Mouse (Mus musculus) lung, embryonic 16.5 days (tissue): Measurements from ENCODE around the gene Trp63. TPM values are rescaled to one million over a fixed set of nuclear protein-coding genes. Genes with fewer than 3 reads are reported as not detected.

Source experiments
- ATAC-seq: fragments of 200-750 bp; cut with Nextera tagmentation; 2 replicates; pipeline ENCODE4 v1.8.0; 2017; ENCODE audit warnings: low read depth, mild to moderate bottlenecking, moderate library complexity
- H3K27ac ChIP-seq: fragments of 300-500 bp; sonication (generic); 2 replicates; pipeline ENCODE4 v1.5.1; 2014; ENCODE audit warnings: mild to moderate bottlenecking, control low read depth, low read length
- H3K27me3 ChIP-seq: fragments of 300-500 bp; sonication (generic); 2 replicates; pipeline ENCODE4 v1.6.1; 2014; ENCODE audit warnings: low read depth, low read length, mixed read lengths; ENCODE audit not compliant: control insufficient read depth, insufficient read depth
- H3K36me3 ChIP-seq: fragments of 300-500 bp; sonication (generic); 2 replicates; pipeline ENCODE4 v1.6.1; 2014; ENCODE audit warnings: low read length; ENCODE audit not compliant: control insufficient read depth, insufficient read depth
- H3K4me1 ChIP-seq: fragments of 300-500 bp; sonication (generic); replicated peaks from 2 replicates; pipeline ENCODE4 v1.6.1; 2014; ENCODE audit warnings: low read length, mixed read lengths; ENCODE audit not compliant: control insufficient read depth, insufficient read depth
- H3K4me2 ChIP-seq: fragments of 300-500 bp; sonication (generic); 2 replicates; pipeline ENCODE4 v1.6.1; 2014; ENCODE audit warnings: low read depth, low read length, control low read depth
- H3K4me3 ChIP-seq: fragments of 300-500 bp; sonication (generic); 2 replicates; pipeline ENCODE4 v1.5.1; 2014; ENCODE audit warnings: mild to moderate bottlenecking, low read length, control low read depth
- H3K9ac ChIP-seq: fragments of 300-500 bp; sonication (generic); 2 replicates; pipeline ENCODE4 v1.6.1; 2014; ENCODE audit warnings: low read length, control low read depth
- H3K9me3 ChIP-seq: fragments of 300-500 bp; sonication (generic); 2 replicates; pipeline ENCODE4 v1.6.1; 2016; ENCODE audit warnings: low read length; ENCODE audit not compliant: control insufficient read depth
- WGBS: fragments of 180-500 bp; shearing (Covaris S2); extraction: QIAGEN DNeasy Blood & Tissue Kit; methylation state at CpG from one replicate; pipeline ENCODE4 v1.1.7; 2014; 5-methylcytosine and 5-hydroxymethylcytosine counted together
- polyA plus RNA-seq: library from polyadenylated mRNA; unstranded; fragments of >200 nt; fragmentation: Nextera tagmentation; extraction: Ambion mirVana; gene quantifications from 2 replicates; pipeline ENCODE4 v1.2.1, GENCODE M21; 2015

The Trp63 gene
- polyA plus RNA-seq, 1 experiment from 2014 or later = 1.8 TPM

DNA sequence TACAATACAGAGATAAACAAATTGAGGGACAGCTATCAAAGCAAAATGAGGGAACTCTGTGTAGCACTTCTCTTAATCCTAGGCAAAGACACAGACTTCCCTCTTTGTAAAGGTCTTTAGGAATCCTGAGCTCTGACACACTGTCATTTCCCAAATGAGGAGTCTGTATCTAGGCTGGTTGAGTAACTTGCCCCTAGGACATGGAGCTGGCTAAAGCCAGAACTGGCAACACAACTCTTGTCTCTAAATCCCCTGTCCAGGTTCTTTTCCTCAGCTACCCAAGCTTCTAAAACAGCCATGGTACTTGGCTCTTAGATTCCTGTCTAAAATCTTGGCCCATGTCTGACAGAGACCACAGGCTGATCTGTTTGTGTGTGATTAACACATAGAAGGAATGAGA is 116.1 kb downstream of the Trp63 start:
- Histone ChIP-seq H3K27me3 (no peaks in the 10 kb centered on the region), H3K9ac (no peak overlapping the region), H3K4me2 (no peak overlapping the region), H3K36me3 (no peaks in the 10 kb centered on the region), H3K27ac (no peak overlapping the region), H3K4me3 (no peak overlapping the region), H3K9me3 (no peaks in the 10 kb centered on the region), H3K4me1 (no peaks in the 10 kb centered on the region)
- no peak for ATAC-seq

GRCm38 (mm10) chr16:25804955-25805354 is 121.4 kb downstream of the Trp63 start:
- Histone ChIP-seq H3K4me2 (no peak overlapping the region), H3K9ac (no peak overlapping the region), H3K4me1 (no peaks in the 10 kb centered on the region), H3K27me3 (no peaks in the 10 kb centered on the region), H3K27ac (no peak overlapping the region), H3K9me3 (no peaks in the 10 kb centered on the region), H3K36me3 (no peaks in the 10 kb centered on the region), H3K4me3 (no peak overlapping the region)
- ATAC-seq = no peak
- WGBS = 64% methylated on average over 3 of the region's 3 CpGs

- Histone ChIP-seq H3K27ac (no peak overlapping the region), H3K36me3 (no peaks in the 10 kb centered on the region), H3K4me1 (no peaks in the 10 kb centered on the region), H3K9me3 (no peaks in the 10 kb centered on the region), H3K4me3 (no peak overlapping the region), H3K4me2 (no peak overlapping the region), H3K27me3 (no peaks in the 10 kb centered on the region), H3K9ac (no peak overlapping the region)
- ATAC-seq = no peak
Measured at GRCm38 (mm10) chr16:25807116-25807515, 123.6 kb downstream of the Trp63 start.

GRCm38 (mm10) chr16:25817753-25818624 is 134.4 kb downstream of the Trp63 start:
- no peaks in the 10 kb centered on the region for H3K36me3 ChIP-seq
- H3K4me3 ChIP-seq = no peak overlapping the region
- H3K27me3 ChIP-seq = no peaks in the 10 kb centered on the region
- H3K9ac ChIP-seq = no peak overlapping the region
- H3K27ac ChIP-seq = no peak overlapping the region
- H3K9me3 ChIP-seq = no peaks in the 10 kb centered on the region
- 47% methylated on average over 10 of the region's 10 CpGs for WGBS
- no peak overlapping the region for H3K4me2 ChIP-seq
- no peak for ATAC-seq
- H3K4me1 ChIP-seq = no peaks in the 10 kb centered on the region

DNA sequence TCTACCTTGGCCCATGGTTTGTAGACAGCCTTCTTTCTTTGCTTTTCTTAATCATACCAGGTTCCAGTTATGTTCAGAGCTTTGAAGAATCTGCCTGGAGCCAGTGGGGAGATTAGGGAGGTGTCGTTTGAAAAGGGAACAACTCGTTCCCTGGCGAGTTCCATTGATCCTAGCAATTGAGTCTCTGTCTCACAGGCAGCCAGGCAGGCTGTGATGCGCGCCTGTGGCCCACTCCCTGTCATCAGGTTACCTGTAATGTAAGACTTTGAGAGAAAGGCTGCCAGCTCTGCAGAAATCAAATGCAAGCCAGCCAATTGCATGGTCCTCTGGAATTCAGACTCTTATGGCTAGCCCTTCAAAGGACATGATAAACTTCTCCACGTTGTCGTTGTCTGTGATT is 142.5 kb downstream of the Trp63 start:
- Histone ChIP-seq H3K27ac (no peak overlapping the region), H3K27me3 (no peaks in the 10 kb centered on the region), H3K36me3 (no peaks in the 10 kb centered on the region), H3K4me2 (no peak overlapping the region), H3K9me3 (no peaks in the 10 kb centered on the region), H3K9ac (no peak overlapping the region), H3K4me1 (no peaks in the 10 kb centered on the region), H3K4me3 (no peak overlapping the region)
- 52% methylated on average over 7 of the region's 7 CpGs for WGBS
- ATAC-seq = no peak

GRCm38 (mm10) chr16:25832576-25832975 is 149.0 kb downstream of the Trp63 start:
- no peak overlapping the region for H3K4me3 ChIP-seq
- no peaks in the 10 kb centered on the region for H3K4me1 ChIP-seq
- ATAC-seq = no peak
- no peak overlapping the region for H3K27ac ChIP-seq
- no peak overlapping the region for H3K4me2 ChIP-seq
- H3K9me3 ChIP-seq = no peaks in the 10 kb centered on the region
- H3K27me3 ChIP-seq = no peaks in the 10 kb centered on the region
- WGBS = 88% methylated on average over 4 of the region's 4 CpGs
- no peaks in the 10 kb centered on the region for H3K36me3 ChIP-seq
- H3K9ac ChIP-seq = no peak overlapping the region

- Histone ChIP-seq H3K4me2 (no peak overlapping the region), H3K4me1 (no peaks in the 10 kb centered on the region), H3K27ac (no peak overlapping the region), H3K9me3 (no peaks in the 10 kb centered on the region), H3K4me3 (no peak overlapping the region), H3K27me3 (no peaks in the 10 kb centered on the region), H3K36me3 (no peaks in the 10 kb centered on the region), H3K9ac (no peak overlapping the region)
- WGBS = 83% methylated on average over 3 of the region's 3 CpGs
- no peak for ATAC-seq
Measured at GRCm38 (mm10) chr16:25835301-25835700, 151.7 kb downstream of the Trp63 start.

DNA sequence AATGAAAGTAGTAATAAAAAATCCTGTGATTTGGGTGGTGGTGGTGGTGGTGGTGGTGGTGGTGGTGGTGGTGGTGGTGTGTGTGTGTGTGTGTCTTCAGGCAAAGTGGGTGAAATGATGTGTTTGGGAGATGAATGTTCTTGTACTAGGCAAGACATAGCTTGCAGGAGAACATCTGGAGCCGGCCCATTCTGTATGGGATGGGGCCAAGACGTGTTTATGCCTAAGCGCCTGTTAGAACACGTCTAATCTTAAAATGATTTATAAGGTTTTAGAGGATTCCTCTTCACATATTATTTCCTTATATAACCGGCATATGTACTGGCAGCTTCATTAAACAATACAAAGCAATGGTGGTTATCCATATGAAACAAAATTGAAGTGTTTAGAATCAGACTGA is 152.2 kb downstream of the Trp63 start:
- Histone ChIP-seq H3K4me1 (no peaks in the 10 kb centered on the region), H3K27me3 (no peaks in the 10 kb centered on the region), H3K27ac (no peak overlapping the region), H3K4me2 (no peak overlapping the region), H3K9me3 (no peaks in the 10 kb centered on the region), H3K9ac (no peak overlapping the region), H3K36me3 (no peaks in the 10 kb centered on the region), H3K4me3 (no peak overlapping the region)
- no peak for ATAC-seq
- 50% methylated on average over 5 of the region's 5 CpGs for WGBS

DNA sequence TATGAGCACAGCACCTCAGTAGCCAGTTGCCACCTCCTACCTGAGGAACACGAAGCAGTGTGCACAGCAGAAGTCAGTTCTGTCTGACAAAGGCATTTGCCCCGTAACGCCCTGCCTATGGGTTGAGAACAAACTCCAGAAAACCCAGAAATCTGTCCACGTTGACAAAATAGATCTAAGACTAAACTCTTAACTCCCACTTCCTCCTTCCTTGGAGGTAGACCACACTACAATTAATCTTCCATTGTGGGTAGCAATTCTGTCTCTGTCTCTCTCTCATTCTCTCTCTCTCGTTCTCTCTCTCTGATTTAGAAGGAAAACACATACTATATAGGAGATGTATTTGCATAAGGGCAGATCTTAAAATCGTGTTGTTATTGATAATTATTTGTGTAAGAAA is 159.4 kb downstream of the Trp63 start:
- no peak for ATAC-seq
- Histone ChIP-seq H3K4me1 (no peaks in the 10 kb centered on the region), H3K4me3 (no peak overlapping the region), H3K27ac (no peak overlapping the region), H3K9ac (no peak overlapping the region), H3K9me3 (no peaks in the 10 kb centered on the region), H3K27me3 (no peaks in the 10 kb centered on the region), H3K36me3 (no peaks in the 10 kb centered on the region), H3K4me2 (no peak overlapping the region)
- WGBS = 66% methylated on average over 6 of the region's 6 CpGs
